ENCODE assay signal across 8 mouse cellular contexts in genomic region chr2:59612733-59613473, GRCm38 (mm10). TPM values are rescaled to one million over a fixed set of nuclear protein-coding genes. Genes with fewer than 3 reads are reported as not detected.
DNase-seq lines count a peak whose midpoint lies in the region; ATAC-seq lines count a peak whose summit lies in the region.

No protein-coding gene starts in this region.

- no peaks in the 10 kb centered on the region for H3K9me3 ChIP-seq in embryonic facial prominence, embryonic 10.5 days
- H3K9me3 ChIP-seq in stomach, embryonic 16.5 days (replicated peaks; ENCODE audit: control insufficient read depth, low read length), result no peaks in the 10 kb centered on the region

- intact Hi-C loops in heart, postnatal 14 days (cut with DNase I), result loop anchor here (2.0 to 5.0 kb wide), 3 partner anchors 34 to 132 kb away; no protein-coding TSS in a partner anchor

- no peak for ATAC-seq in stomach, embryonic 16.5 days (ENCODE audit: insufficient read depth, low FRiP score)

- peaks cover 25% of the 10 kb centered on the region; the same call in 1 of the 2 replicates for H3K79me2 ChIP-seq in macrophage (ENCODE audit: inconsistent target)

- peak overlapping the region; percentile 80 for H3K4me2 ChIP-seq in stomach, embryonic 16.5 days (ENCODE audit: low read depth, low read length)

- H3K4me1 ChIP-seq in embryonic facial prominence, embryonic 10.5 days, result peaks cover 88% of the 10 kb centered on the region
- peaks cover 36% of the 10 kb centered on the region for H3K4me1 ChIP-seq in stomach, embryonic 16.5 days (ENCODE audit: control insufficient read depth, insufficient read depth, low read length)

- no peaks in the 10 kb centered on the region for H3K36me3 ChIP-seq in embryonic facial prominence, embryonic 10.5 days (replicated peaks)
- no peaks in the 10 kb centered on the region for H3K36me3 ChIP-seq in macrophage (ENCODE audit: inconsistent target)
- no peaks in the 10 kb centered on the region for H3K36me3 ChIP-seq in stomach, embryonic 16.5 days (ENCODE audit: control insufficient read depth, insufficient read depth, low read length)

- no peaks in the 10 kb centered on the region for H3K27me3 ChIP-seq in embryonic facial prominence, embryonic 10.5 days (replicated peaks; ENCODE audit: low read depth, poor library complexity, severe bottlenecking)
- no peaks in the 10 kb centered on the region for H3K27me3 ChIP-seq in stomach, embryonic 16.5 days (ENCODE audit: control insufficient read depth, insufficient read depth, low read length)

- WGBS in embryonic facial prominence, embryonic 10.5 days, result under 1% methylated on average over 33 of the region's 33 CpGs
- 1% methylated on average over 33 of the region's 33 CpGs for WGBS in macrophage (ENCODE audit: missing documents)
- 1% methylated on average over 33 of the region's 33 CpGs for WGBS in stomach, embryonic 16.5 days

- peak overlapping the region; percentile 98 for H3K27ac ChIP-seq in embryonic facial prominence, embryonic 10.5 days (replicated peaks)
- no peak overlapping the region for H3K27ac ChIP-seq in macrophage
- peak overlapping the region; percentile 95 for H3K27ac ChIP-seq in stomach, embryonic 16.5 days (ENCODE audit: low read length)

- DNase-seq in CD4-positive, CD25-positive, alpha-beta regulatory T cell, adult 2 months (ENCODE audit: low read depth, low spot score), result peak; percentile 36
- DNase-seq in T-cell, adult 2 months (ENCODE audit: low spot score), result peak; percentile 24
- peak; percentile 57 for DNase-seq in embryonic facial prominence, embryonic 10.5 days (ENCODE audit: low spot score)
- peak; percentile 50 to 51 for DNase-seq in heart, postnatal 14 days
- peak; percentile 50 to 70 for DNase-seq in kidney, postnatal 36 days
- DNase-seq in gastrocnemius, postnatal 25 days, result no peak

- H3K4me3 ChIP-seq in embryonic facial prominence, embryonic 10.5 days, result peak overlapping the region; percentile 98
- peak overlapping the region; percentile 45 for H3K4me3 ChIP-seq in macrophage (ENCODE audit: inconsistent target)
- H3K4me3 ChIP-seq in stomach, embryonic 16.5 days (replicated peaks; ENCODE audit: low read length), result peak overlapping the region; percentile 95

- H3K9ac ChIP-seq in stomach, embryonic 16.5 days (ENCODE audit: low read length), result peak overlapping the region; percentile 95

RNA-seq across cellular contexts. Expression of gene Tanc1, which starts 1.1 kb away (rescaled TPM):
- 34.9 and 41.2 TPM in 2 replicates for polyA plus RNA-seq in embryonic facial prominence, embryonic 10.5 days (2016; fragmentation: Nextera tagmentation; extraction: Ambion mirVana)
- 10 to 100 TPM; 31.9 to 37.8 TPM for total RNA-seq in heart, postnatal 14 days (2021)
- total RNA-seq in macrophage (2018; cell fraction: chromatin; rRNA removed), result 10 to 100 TPM; 11.9 to 97.4 (median 23.4) TPM
- total RNA-seq in macrophage (2018; cell fraction: cytosol; rRNA removed), result 1 to 10 TPM; 2.7 to 6.9 (median 4.5) TPM
- 10 to 100 TPM in 15 of 26 experiments, 1 to 10 TPM in 11; 5.8 to 83.7 (median 10.2) TPM for total RNA-seq in macrophage (2018; cell fraction: nucleus; rRNA removed)
- 4.6 to 7.0 TPM (median 5.8 TPM) in 3 replicates for polyA plus RNA-seq in macrophage (2018)
- polyA plus RNA-seq in stomach, embryonic 16.5 days (2015; fragmentation: Nextera tagmentation; extraction: Ambion mirVana), result 30.0 and 33.0 TPM in 2 replicates
- total RNA-seq in gastrocnemius, postnatal 25 days (2021), result 1 to 10 TPM; 6.2 to 7.9 TPM

Comparison
In these comparisons a context has a peak if more than half of its experiments do, and no peak if none do; other contexts are left out.
1. H3K4me3 ChIP-seq: peak in every context shown above with its lines; median percentile 98 in embryonic facial prominence, embryonic 10.5 days; 95 in stomach, embryonic 16.5 days; 45 in macrophage.